Mouse (Mus musculus): ENCODE measurements around the gene Eid1. TPM values are rescaled to one million over a fixed set of nuclear protein-coding genes. Genes with fewer than 3 reads are reported as not detected.

The Eid1 gene
- 10 to 100 TPM; 48.8 to 51.8 TPM for total RNA-seq (2021)
- long read RNA-seq, experiment 1, transcript Eid1-201 (1 exons, 1,691 nt): major isoform, 54 of 54 reads
- long read RNA-seq, experiment 1, partial matches to known transcripts: 0 of 54 reads
- long read RNA-seq, experiment 1, other reads (novel, unspliced or antisense): 0 of 54 reads
- long read RNA-seq, experiment 2, transcript Eid1-201 (1 exons, 1,691 nt): major isoform, 30 of 30 reads
- long read RNA-seq, experiment 2, partial matches to known transcripts: 0 of 30 reads
- long read RNA-seq, experiment 2, other reads (novel, unspliced or antisense): 0 of 30 reads

DNA sequence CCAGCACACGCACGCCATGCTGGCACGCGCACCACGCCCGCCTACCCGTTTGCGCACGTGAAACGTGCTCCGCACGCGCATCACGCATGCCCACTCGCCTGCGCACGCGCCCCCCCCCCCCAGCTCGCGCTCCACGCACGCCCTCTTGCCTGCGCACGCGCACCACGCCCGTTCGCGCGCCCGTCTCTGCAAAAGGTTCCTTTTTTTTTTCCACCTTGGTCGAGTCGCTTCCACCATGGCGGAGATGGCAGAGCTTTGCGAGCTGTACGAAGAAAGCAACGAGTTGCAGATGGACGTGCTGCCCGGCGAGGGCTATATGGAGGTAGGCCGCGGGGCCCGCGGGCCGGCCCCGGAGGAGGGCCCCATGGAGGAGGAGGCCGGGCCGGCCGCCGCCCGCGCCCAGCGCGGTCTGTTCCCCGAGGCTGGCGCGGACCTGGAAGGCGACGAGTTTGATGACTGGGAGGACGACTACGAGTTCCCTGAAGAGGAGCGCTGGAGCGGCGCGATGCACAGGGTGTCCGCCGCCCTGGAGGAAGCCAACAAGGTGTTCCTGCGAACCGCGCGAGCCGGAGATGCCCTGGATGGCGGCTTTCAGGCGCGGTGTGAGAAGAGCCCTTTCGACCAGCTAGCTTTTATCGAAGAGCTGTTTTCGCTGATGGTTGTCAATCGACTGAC is at the start of gene Eid1:
Gene Eid1, plus strand, starts transcription at position 139 of the 675 bp plus-strand sequence.
- peak; percentile 84 to 87 for DNase-seq

- no peak for DNase-seq
Measured at GRCm38 (mm10) chr2:125623211-125623610, 49.7 kb upstream of the Eid1 start.

DNA sequence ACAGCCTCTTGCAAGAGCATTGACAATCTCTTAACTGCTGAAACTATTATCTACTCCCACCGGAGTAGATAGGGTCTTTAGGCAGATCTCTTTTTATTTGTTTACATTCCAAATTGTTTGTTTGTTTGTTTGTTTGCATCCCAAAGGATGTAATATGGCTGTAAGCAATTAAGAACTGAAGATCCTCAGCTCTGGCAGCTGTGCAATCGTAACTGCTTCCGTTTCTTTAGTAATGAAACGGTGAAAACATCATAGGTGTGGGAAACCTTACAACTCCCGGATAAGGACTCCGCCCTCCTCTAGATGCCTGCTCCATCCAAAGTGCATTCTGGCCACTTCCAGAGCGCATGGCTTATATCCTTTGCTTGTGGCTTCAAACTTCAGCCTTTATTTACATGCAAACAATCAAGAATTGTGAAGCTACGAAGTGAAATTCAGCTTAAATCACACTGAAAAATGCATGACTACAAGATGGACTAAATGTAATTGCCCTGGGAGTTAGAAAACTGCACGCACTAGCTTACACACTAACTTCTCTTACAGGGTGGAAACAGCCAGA is 48.7 kb upstream of the Eid1 start:
- DNase-seq: no peak

GRCm38 (mm10) chr2:125624837-125625351 is 48.0 kb upstream of the Eid1 start, which contains the start of gene Cep152:
Gene Cep152 (minus strand): TSS chr2:125625113.
- peak; percentile 97 to 99 for DNase-seq

GRCm38 (mm10) chr2:125626536-125626935 is 46.4 kb upstream of the Eid1 start:
- DNase-seq: no peak

DNA sequence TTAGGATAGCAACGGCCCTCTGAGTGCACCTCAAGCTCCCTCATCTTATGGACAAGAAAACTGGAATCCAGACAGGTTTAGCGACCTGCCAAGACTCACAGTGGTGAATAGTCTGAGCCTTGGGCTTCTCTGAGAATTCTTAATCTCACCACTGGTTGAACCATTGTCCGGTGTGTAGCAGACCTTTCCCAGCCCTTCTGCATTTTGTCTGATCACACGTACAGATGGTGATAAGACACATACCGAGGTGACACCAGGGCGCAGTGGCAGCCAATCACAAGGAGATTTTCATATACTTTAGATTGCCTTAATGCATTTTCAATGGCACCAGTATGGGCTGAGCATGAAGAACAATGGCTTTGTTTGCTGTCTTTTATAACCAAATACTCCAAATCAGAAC is 44.4 kb upstream of the Eid1 start:
- DNase-seq: no peak

GRCm38 (mm10) chr2:125630010-125630409 is 42.9 kb upstream of the Eid1 start:
- DNase-seq: peak in 1 of 2 experiments; percentile 30

- peak in 1 of 2 experiments; percentile 19 for DNase-seq
Measured at GRCm38 (mm10) chr2:125637331-125637730, 35.6 kb upstream of the Eid1 start.

DNA sequence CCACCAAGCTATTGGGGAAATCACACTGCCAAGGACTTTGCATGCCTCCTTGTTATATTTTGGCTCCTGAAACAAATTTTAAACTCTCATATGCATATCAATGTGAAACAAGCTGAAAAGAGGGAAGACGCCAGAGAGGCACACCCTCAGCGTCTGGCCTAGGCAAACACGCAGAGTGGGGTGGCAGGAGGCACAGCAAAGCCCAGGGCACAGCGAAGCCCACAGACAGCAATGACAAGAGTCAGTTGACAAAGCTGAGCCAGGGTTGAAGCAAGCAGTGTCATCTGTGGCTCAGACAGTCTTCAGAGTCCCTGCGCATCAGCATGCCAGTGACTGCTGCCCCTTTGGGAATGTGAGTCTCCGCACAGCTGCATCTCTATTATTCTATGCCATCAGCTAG is 28.0 kb upstream of the Eid1 start:
- DNase-seq: no peak

DNA sequence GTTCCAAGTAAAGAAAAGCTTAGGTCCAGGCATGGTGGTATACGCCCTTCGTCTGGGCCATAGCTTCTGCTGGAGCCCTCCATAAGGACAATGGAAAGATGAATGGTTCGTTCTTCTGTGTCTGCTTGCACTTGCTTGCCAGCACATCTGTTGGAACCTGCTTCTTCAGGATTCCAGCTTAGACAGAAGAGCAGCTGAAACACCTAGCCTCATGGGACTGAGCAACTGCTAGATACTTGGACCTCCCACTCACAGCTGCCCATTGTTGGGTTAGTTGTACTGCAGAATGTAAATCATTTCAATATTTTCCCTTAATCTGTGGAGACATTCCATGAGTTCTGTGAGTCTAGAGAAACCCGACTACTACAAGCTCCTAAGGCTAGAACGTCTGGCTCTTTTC is 22.9 kb upstream of the Eid1 start:
- no peak for DNase-seq

- DNase-seq: no peak
Measured at GRCm38 (mm10) chr2:125650742-125651352, 22.0 kb upstream of the Eid1 start.

- peak; percentile 30 to 66 for DNase-seq
Measured at GRCm38 (mm10) chr2:125651563-125651962, 21.3 kb upstream of the Eid1 start.

DNA sequence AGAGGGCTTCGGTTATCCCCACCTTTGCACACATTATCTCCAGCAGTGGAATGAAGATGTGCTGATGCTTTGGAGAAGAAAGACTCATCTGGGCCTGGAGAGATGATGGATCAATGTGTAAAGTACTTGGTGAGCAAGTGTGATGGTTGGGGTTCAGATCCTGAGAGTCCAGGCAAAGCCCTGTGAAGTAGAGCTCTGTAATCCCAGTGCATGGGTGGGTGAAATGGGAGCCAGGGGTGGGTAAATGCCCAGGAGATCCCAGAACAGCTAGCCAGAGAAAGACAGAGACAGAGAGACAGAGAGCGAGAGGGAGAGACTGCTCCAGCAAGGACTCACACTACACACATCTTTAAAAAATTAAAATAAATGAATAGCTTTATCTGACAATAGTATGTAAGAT is 19.6 kb upstream of the Eid1 start:
- DNase-seq: no peak

DNA sequence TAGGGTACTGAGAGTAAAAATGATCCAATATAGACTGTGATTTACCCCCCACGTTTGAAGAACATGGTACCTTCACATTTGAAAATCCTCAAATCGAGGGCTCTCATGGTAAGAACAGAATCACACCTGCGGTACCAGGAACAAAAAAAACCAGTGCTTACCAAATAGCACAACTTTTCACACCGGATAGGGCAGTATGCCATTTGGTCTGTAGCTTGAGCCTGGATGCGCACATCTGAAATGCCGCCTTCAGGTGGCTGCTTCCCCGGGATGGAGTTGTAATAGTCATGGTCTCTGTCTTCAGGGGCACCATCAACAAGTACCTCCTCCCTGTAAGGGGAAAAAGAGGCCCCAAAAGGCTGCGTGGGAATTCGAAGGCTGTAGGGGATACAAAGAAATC is 17.5 kb upstream of the Eid1 start:
- DNase-seq: no peak

DNA sequence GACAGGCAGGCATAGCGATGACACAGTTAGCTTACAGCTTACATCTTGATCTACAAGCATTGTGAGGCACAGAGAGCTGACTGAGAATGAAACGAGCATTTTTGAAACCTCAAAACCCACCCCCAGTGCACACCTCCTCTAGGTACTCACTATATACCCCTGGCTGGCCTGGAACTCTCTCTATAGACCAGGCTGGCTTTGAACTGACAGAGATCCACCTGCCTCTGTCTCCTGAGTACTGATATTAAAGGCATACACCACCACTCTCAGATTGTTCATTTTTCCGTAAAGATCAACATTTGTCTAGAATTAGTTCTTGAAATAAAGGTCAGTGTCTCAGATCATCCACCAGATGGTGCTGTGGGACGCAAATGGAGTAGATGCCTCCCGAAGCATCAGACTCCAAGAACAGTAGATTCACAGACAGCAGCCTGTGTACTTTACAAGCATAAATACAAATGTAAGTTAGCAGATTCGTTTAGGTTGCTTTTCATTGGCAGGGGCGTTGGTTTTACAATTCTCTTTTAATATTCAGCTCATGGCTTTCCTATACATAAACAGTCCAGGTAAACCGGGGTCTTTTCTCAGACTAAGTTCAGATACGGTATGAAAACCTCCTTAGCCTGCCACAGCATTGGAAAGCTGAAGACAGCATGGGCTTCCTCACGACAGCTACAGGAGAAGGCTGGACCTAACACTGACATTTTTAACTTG is 12.9 kb upstream of the Eid1 start:
- peak; percentile 74 to 86 for DNase-seq

- no peak for DNase-seq
Measured at GRCm38 (mm10) chr2:125660537-125661130, 12.3 kb upstream of the Eid1 start.

- no peak for DNase-seq
Measured at GRCm38 (mm10) chr2:125661156-125661555, 11.7 kb upstream of the Eid1 start.

- DNase-seq: no peak
Measured at GRCm38 (mm10) chr2:125662517-125662916, 10.4 kb upstream of the Eid1 start.

DNA sequence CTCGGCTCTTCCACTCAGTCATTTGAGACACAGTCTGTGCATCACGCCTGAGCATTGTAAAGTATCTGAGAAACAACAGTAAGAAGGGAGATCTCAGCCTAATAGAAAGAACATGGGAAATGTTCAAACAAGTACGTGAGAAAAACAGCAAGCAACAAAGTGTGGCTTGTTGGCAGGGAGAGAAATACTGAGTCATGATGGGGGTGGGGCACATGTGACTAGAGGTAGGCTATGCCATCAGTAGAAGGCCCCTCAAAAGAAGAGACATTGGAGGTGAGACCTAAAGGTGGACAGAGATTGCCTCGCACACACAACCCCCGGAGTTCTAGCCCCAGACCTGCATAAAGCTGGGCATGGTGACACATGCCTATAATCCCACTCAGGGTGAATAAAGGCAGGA is 7.7 kb upstream of the Eid1 start:
- no peak for DNase-seq

DNA sequence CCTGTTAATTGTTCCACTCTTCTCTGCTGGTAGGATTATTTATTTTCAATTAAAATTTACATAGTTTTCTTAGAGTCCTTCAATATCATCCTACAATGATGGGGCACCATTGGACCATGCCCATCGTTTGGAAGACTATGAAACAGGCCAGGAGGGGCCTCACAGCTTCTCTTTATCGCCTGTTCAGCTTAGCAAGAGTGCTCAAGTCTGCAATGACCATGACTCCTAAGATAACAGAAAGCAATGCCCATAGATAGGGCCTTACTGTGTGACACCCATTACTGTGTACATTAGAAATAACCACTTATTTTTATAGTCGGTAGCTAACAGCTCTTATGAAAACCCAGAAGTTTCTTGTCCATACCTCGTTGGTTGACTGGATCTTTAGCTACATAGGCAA is 7.0 kb upstream of the Eid1 start:
- DNase-seq: no peak

- DNase-seq: no peak
Measured at GRCm38 (mm10) chr2:125666668-125667067, 6.2 kb upstream of the Eid1 start.

DNA sequence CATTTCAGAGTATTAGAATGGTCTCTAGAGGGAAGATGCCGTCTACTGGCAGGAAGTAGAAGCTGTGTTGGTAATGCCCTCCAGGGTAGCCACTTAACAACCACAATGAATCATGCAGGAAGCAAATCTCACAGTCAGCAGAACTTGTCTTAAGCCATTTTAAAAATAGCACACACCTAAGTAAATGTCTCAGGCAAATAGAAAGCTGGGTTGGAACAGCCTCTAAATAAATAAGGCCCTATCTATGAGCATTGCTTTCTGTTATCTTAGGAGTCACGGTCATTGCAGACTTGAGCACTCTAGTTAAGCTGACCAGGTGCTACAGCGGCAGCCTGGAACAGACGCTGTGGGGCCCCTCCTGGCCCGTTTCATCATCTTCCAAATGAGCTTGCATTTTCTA is 5.7 kb upstream of the Eid1 start:
- peak in 1 of 2 experiments; percentile 25 for DNase-seq
